Mouse (Mus musculus): ENCODE results near the gene Crk.

Crk gene

GRCm38 (mm10) chr11:75655621-75656545 lies 23.2 kb upstream of the Crk start:
- in situ Hi-C loops (cut with MboI, MseI): no loop called here

GRCm38 (mm10) chr11:75656621-75657590 lies 22.2 kb upstream of the Crk start:
- in situ Hi-C loops (cut with MboI, MseI): no loop called here

- in situ Hi-C loops (cut with MboI, MseI): no loop called here
Observed at GRCm38 (mm10) chr11:75657841-75658240, 21.2 kb upstream of the Crk start.

GRCm38 (mm10) chr11:75658311-75658710 lies 20.7 kb upstream of the Crk start:
- in situ Hi-C loops (cut with MboI, MseI): no loop called here

GRCm38 (mm10) chr11:75658996-75659750 lies 19.9 kb upstream of the Crk start:
- in situ Hi-C loops (cut with MboI, MseI): no loop called here

GRCm38 (mm10) chr11:75660081-75660590 lies 18.9 kb upstream of the Crk start:
- in situ Hi-C loops (cut with MboI, MseI): no loop called here

- in situ Hi-C loops (cut with MboI, MseI): no loop called here
Observed at GRCm38 (mm10) chr11:75660941-75661800, 17.9 kb upstream of the Crk start.

- in situ Hi-C loops (cut with MboI, MseI): no loop called here
Observed at GRCm38 (mm10) chr11:75662131-75662530, 16.9 kb upstream of the Crk start.

GRCm38 (mm10) chr11:75666296-75666695 lies 12.8 kb upstream of the Crk start:
- in situ Hi-C loops (cut with MboI, MseI): no loop called here

- in situ Hi-C loops (cut with MboI, MseI): no loop called here
Observed at GRCm38 (mm10) chr11:75668621-75669020, 10.4 kb upstream of the Crk start.

GRCm38 (mm10) chr11:75669176-75669852 lies 9.7 kb upstream of the Crk start:
- in situ Hi-C loops (cut with MboI, MseI): no loop called here

GRCm38 (mm10) chr11:75669853-75670200 lies 9.2 kb upstream of the Crk start:
- in situ Hi-C loops (cut with MboI, MseI): loop anchor here (10.0 kb wide), 1 partner anchor 1155 kb away; no protein-coding TSS in a partner anchor

- in situ Hi-C loops (cut with MboI, MseI): loop anchor here (10.0 kb wide), 1 partner anchor 1157 kb away; no protein-coding TSS in a partner anchor
Observed at GRCm38 (mm10) chr11:75671426-75672180, 7.5 kb upstream of the Crk start.

GRCm38 (mm10) chr11:75673411-75673810 lies 5.6 kb upstream of the Crk start:
- in situ Hi-C loops (cut with MboI, MseI): loop anchor here (10.0 kb wide), 1 partner anchor 1159 kb away; no protein-coding TSS in a partner anchor

- in situ Hi-C loops (cut with MboI, MseI): loop anchor here (10.0 kb wide), 1 partner anchor 1160 kb away; no protein-coding TSS in a partner anchor
Observed at GRCm38 (mm10) chr11:75674875-75675274, 4.2 kb upstream of the Crk start.

GRCm38 (mm10) chr11:75677881-75678746 lies 945 bp upstream of the Crk start:
- in situ Hi-C loops (cut with MboI, MseI): loop anchor here (10.0 kb wide), 1 partner anchor 1163 kb away; no protein-coding TSS in a partner anchor

- in situ Hi-C loops (cut with MboI, MseI): loop anchor here (10.0 kb wide), 1 partner anchor 1165 kb away; no protein-coding TSS in a partner anchor
Observed at GRCm38 (mm10) chr11:75679439-75680171, 546 bp downstream of the Crk start.
